Mouse (Mus musculus) forebrain, embryonic 16.5 days (tissue): ENCODE data around the gene Cntnap2. TPM values are rescaled to one million over a fixed set of nuclear protein-coding genes. Genes with fewer than 3 reads are reported as not detected.

Experiments
- ATAC-seq: fragments of 200-750 bp; cut with Nextera tagmentation; 2 replicates; pipeline ENCODE4 v1.8.0; 2017; ENCODE audit warnings: mild to moderate bottlenecking, moderate library complexity
- H3K27ac ChIP-seq: fragments of 300-500 bp; sonication (generic); 2 replicates; pipeline ENCODE4 v1.5.1; 2014; ENCODE audit warnings: low read length, control low read depth
- H3K27me3 ChIP-seq: fragments of 300-500 bp; sonication (generic); replicated peaks from 2 replicates; pipeline ENCODE4 v1.6.1; 2014; ENCODE audit warnings: low read length; ENCODE audit not compliant: control insufficient read depth, insufficient read depth
- H3K36me3 ChIP-seq: fragments of 300-500 bp; sonication (generic); 2 replicates; pipeline ENCODE4 v1.6.1; 2014; ENCODE audit not compliant: control insufficient read depth, insufficient read depth
- H3K4me1 ChIP-seq: fragments of 300-500 bp; sonication (generic); replicated peaks from 2 replicates; pipeline ENCODE4 v1.6.1; 2014; ENCODE audit warnings: low read length; ENCODE audit not compliant: control insufficient read depth, insufficient read depth
- H3K4me2 ChIP-seq: fragments of 300-500 bp; sonication (generic); 2 replicates; pipeline ENCODE4 v1.6.1; 2014; ENCODE audit warnings: mild to moderate bottlenecking, low read length, control low read depth
- H3K4me3 ChIP-seq: fragments of 300-500 bp; sonication (generic); replicated peaks from 2 replicates; pipeline ENCODE4 v1.5.1; 2014; ENCODE audit warnings: mild to moderate bottlenecking, low read length, control low read depth
- H3K9ac ChIP-seq: fragments of 300-500 bp; sonication (generic); replicated peaks from 2 replicates; pipeline ENCODE4 v1.6.1; 2014; ENCODE audit warnings: low read depth, low read length, control low read depth
- H3K9me3 ChIP-seq: fragments of 300-500 bp; sonication (generic); 2 replicates; pipeline ENCODE4 v1.6.1; 2016; ENCODE audit warnings: low read length; ENCODE audit not compliant: control insufficient read depth
- WGBS: fragments of 180-500 bp; shearing (Covaris S2); extraction: QIAGEN DNeasy Blood & Tissue Kit; methylation state at CpG from one replicate; pipeline ENCODE4 v1.1.7; 2014; 5-methylcytosine and 5-hydroxymethylcytosine counted together
- polyA plus RNA-seq: library from polyadenylated mRNA; unstranded; fragments of >200 nt; fragmentation: Nextera tagmentation; extraction: Ambion mirVana; gene quantifications from 2 replicates; pipeline ENCODE4 v1.2.1, GENCODE M21; 2015

The Cntnap2 gene
- polyA plus RNA-seq, 1 experiment from 2014 or later: 72.7 TPM

DNA sequence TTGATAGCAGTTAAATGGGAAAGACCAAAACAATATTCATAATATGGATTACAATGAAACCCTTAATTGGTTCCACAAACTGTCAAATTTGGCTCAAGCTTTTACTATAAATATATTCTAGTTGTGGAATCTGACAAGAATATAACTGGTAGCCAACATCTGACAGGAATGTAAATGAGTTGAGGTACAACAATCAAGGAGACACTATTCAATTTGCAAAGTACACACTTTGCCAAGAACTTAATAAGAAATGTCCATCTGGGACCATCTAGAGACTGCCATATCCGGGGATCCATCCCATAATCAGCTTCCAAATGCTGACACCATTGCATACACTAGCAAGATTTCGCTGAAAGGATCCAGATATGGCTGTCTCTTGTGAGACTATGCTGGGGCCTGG is 1850.0 kb downstream of the Cntnap2 start:
- no peaks in the 10 kb centered on the region for H3K4me1 ChIP-seq
- 56% methylated on average over 2 of the region's 2 CpGs for WGBS
- peak; percentile 63 for ATAC-seq

DNA sequence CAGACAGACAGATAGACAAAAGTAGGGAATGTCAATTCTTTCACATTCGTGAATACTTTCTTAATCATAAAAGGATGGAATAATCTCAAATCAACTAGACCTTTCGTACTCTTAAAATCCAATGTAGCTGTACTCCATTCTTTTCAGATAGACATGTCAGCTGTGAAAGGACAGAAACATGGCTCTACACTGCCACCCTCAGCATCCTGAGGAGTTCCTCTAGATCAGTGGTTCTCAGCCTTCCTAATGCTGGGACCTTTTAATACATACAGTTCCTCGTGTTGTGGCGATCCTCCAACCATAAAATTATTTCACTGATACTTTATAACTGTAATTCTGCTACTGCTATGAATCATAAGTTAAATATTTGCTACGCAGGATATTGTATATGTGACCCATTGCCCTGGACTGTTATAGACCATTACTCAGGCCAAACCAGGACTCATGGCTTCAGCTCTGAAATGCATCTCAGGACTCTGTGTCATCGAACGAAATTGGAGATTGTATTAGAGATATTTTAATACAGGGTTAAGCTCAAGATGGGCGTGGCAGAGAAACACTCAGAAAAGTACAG is 1859.6 kb downstream of the Cntnap2 start:
- WGBS: 81% methylated on average over 8 of the region's 8 CpGs
- ATAC-seq: no peak

More for the DNA sequence above, 1850.0 kb downstream of the Cntnap2 start:
- H3K27ac ChIP-seq: no peak overlapping the region
- H3K27me3 ChIP-seq: no peaks in the 10 kb centered on the region
- no peaks in the 10 kb centered on the region for H3K36me3 ChIP-seq
- no peak overlapping the region for H3K4me2 ChIP-seq
- no peak overlapping the region for H3K4me3 ChIP-seq
- no peaks in the 10 kb centered on the region for H3K9me3 ChIP-seq
- H3K9ac ChIP-seq: no peak overlapping the region

DNA sequence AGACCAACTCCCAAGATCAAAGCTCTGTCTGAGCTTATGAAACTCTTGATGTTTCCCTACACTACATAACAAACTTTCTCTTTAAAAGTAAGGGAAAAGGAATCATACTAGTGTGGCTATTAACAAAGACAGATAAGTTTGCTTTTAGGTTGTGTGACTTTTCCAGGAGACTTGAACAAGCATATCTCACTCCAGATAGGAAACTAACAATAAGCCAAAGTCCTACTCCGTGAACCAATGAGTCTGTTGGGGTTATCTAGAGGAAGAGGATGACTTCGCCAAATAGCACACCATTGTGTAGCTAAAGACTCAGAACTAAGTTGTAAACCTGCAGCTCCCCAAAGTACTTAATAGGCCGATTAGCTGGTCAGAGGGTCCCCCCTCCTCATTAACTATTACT is 1860.8 kb downstream of the Cntnap2 start:
- no peaks in the 10 kb centered on the region for H3K9me3 ChIP-seq
- WGBS: 88% methylated on average over 3 of the region's 3 CpGs
- H3K27me3 ChIP-seq: no peaks in the 10 kb centered on the region
- H3K36me3 ChIP-seq: no peaks in the 10 kb centered on the region
- H3K9ac ChIP-seq: no peak overlapping the region
- H3K4me1 ChIP-seq: no peaks in the 10 kb centered on the region
- H3K4me3 ChIP-seq: no peak overlapping the region
- H3K4me2 ChIP-seq: no peak overlapping the region
- ATAC-seq: no peak
- no peak overlapping the region for H3K27ac ChIP-seq

More for the DNA sequence above, 1859.6 kb downstream of the Cntnap2 start:
- no peaks in the 10 kb centered on the region for H3K36me3 ChIP-seq
- no peak overlapping the region for H3K27ac ChIP-seq
- no peaks in the 10 kb centered on the region for H3K27me3 ChIP-seq
- no peak overlapping the region for H3K4me2 ChIP-seq
- no peak overlapping the region for H3K9ac ChIP-seq
- H3K4me3 ChIP-seq: no peak overlapping the region
- no peaks in the 10 kb centered on the region for H3K9me3 ChIP-seq
- H3K4me1 ChIP-seq: no peaks in the 10 kb centered on the region

DNA sequence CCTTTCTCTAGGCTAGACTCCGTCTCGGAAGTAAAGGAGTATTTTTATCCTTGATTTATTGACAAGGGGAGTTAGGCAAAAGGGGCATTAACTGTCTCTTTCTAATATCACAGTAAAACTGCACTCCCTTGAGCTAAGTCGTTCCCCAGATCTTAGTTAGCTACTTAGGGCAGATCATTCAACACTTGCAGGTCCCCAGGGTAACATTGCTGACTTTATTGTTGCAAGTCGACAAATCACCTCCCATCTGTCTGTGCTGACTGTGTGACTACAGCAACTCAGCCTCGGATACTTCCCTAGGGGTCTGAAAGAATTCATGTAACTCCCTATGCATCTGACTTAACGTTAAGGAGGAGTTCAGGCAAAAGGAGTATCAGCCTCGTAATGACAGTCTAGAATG is 1865.6 kb downstream of the Cntnap2 start:
- no peak overlapping the region for H3K4me3 ChIP-seq
- H3K4me2 ChIP-seq: no peak overlapping the region
- ATAC-seq: no peak
- no peaks in the 10 kb centered on the region for H3K27me3 ChIP-seq
- H3K9ac ChIP-seq: no peak overlapping the region
- H3K36me3 ChIP-seq: no peaks in the 10 kb centered on the region
- H3K4me1 ChIP-seq: no peaks in the 10 kb centered on the region
- H3K9me3 ChIP-seq: no peaks in the 10 kb centered on the region
- no peak overlapping the region for H3K27ac ChIP-seq
- WGBS: 70% methylated on average over 7 of the region's 7 CpGs

DNA sequence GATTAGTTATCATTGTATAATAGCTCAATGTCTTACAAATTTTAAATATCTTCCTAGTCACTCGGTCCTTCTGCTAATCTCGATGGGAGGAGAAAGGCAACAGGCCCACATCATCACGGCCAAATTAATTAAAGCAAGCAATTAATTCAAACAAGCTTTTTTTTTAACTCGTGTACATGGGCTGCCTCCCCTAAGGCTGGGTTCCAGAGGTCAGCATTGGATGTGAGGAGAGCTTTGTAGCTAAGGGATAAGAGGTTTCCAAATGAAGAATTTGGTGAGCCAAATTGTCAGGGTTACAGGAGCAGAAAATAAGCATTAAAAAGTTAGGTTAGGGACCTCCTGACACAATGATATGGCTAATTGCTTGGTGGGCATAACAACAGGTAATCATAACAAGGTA is 1886.5 kb downstream of the Cntnap2 start:
- Histone ChIP-seq H3K27ac (no peak overlapping the region), H3K4me2 (no peak overlapping the region), H3K27me3 (no peaks in the 10 kb centered on the region), H3K9me3 (no peaks in the 10 kb centered on the region), H3K9ac (no peak overlapping the region), H3K4me1 (no peaks in the 10 kb centered on the region), H3K4me3 (no peak overlapping the region), H3K36me3 (no peaks in the 10 kb centered on the region)
- WGBS: 31% methylated on average over 4 of the region's 4 CpGs
- ATAC-seq: no peak

DNA sequence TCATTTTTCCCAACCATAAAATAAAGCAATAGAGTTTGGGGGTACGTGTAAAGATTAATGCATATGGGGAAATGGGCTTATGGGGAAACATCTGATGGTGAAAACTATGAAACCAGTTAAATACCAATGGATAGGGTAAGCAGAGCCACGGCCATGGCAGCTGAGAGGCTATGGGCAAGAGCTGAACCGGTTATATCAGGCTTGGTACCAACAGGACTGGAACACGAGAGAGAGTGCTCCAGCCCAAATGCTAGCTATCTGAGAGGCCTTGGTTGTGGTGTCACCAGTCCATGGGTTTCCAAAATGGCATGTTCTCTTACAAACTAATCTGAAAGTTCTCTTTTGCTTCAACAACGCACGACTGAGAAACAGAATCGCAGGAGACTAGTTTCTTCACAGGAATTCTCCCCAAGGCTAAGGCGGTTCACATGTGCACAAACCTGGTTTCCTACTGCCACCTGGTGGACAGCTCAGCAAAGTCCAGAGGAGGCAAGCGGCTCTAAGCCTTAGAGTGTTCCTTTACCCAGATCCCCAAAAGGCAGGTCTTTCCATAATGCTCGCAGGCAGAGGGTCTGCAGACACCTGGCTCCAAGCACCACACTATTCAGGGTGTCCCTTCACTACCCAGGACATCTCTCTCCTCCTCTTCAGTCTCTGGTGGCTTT is 1902.0 kb downstream of the Cntnap2 start:
- H3K4me1 ChIP-seq: no peaks in the 10 kb centered on the region

DNA sequence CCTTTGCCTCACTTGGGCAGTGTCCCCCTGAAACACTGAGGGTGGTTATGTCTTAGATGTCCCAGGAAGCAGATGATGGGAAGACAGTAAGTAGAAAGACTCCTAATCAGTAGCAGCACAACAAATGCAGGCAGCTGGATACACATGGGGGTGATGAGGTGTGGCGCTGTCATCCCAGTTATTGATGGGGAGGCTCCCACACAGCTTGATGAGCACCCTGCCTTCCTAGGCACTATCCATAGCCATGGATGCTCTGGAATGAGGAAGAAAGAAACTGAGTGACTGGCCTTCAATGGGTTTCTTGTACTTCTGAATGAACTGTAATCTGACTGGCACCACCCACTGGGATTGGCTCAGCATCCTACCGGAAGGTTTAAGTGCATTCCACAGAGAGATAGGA is 1904.1 kb downstream of the Cntnap2 start:
- Histone ChIP-seq H3K9me3 (no peaks in the 10 kb centered on the region), H3K4me3 (no peak overlapping the region), H3K9ac (no peak overlapping the region), H3K4me1 (no peaks in the 10 kb centered on the region), H3K27me3 (no peaks in the 10 kb centered on the region), H3K4me2 (no peak overlapping the region), H3K27ac (no peak overlapping the region), H3K36me3 (no peaks in the 10 kb centered on the region)
- 78% methylated on average over 2 of the region's 2 CpGs for WGBS
- no peak for ATAC-seq

More for the DNA sequence above, 1902.0 kb downstream of the Cntnap2 start:
- Histone ChIP-seq H3K27ac (no peak overlapping the region), H3K4me2 (no peak overlapping the region), H3K4me3 (no peak overlapping the region), H3K36me3 (no peaks in the 10 kb centered on the region), H3K27me3 (no peaks in the 10 kb centered on the region), H3K9me3 (no peaks in the 10 kb centered on the region), H3K9ac (no peak overlapping the region)
- 32% methylated on average over 10 of the region's 10 CpGs for WGBS
- ATAC-seq: peak; percentile 99

DNA sequence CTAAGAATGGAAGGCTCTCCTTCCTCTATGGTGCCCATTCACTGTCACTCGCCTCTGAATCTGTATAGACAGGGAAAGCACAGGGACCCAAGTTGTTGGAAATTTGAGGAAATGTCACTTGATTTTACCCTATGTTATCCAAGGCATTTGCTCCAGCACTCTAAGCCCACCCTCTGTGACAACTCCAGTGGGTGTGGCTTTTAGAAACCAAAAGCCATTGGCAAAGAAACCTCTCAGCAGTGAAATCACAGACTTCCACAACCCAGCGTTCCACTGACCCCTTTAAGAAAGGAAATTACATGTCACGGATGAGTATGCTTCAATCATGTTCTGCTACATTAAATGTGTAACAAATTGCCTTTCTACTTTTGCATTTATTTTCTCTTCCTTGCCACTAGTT is 1904.5 kb downstream of the Cntnap2 start:
- no peak for ATAC-seq
- WGBS: 80% methylated on average over 3 of the region's 3 CpGs
- Histone ChIP-seq H3K9ac (no peak overlapping the region), H3K27ac (no peak overlapping the region), H3K36me3 (no peaks in the 10 kb centered on the region), H3K4me3 (no peak overlapping the region), H3K9me3 (no peaks in the 10 kb centered on the region), H3K4me2 (no peak overlapping the region), H3K4me1 (no peaks in the 10 kb centered on the region), H3K27me3 (no peaks in the 10 kb centered on the region)

DNA sequence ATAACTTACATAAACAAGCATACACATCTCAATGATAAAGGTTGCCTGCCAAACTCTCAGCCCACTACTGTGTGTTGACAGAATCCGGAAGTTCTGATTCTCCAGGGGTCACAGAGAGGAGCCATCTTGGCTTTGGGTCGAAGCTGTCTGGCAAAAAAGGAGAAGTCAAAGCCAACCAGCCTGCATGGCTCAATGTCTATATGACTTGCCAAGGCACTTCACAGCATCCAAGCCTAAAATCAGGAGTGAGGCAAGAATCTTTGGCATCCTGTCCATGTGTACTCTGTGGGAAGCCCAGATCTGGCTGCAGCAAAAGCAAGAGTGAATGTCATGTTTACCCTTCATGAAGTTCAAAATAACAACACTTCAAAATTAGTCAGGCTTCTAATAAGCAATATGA is 1913.5 kb downstream of the Cntnap2 start:
- H3K36me3 ChIP-seq: no peaks in the 10 kb centered on the region
- 75% methylated on average over 2 of the region's 2 CpGs for WGBS
- H3K9ac ChIP-seq: no peak overlapping the region
- no peaks in the 10 kb centered on the region for H3K27me3 ChIP-seq
- H3K4me3 ChIP-seq: no peak overlapping the region
- peak; percentile 66 for ATAC-seq
- no peak overlapping the region for H3K4me2 ChIP-seq
- no peak overlapping the region for H3K27ac ChIP-seq
- H3K4me1 ChIP-seq: no peaks in the 10 kb centered on the region
- no peaks in the 10 kb centered on the region for H3K9me3 ChIP-seq
